Mouse (Mus musculus) v-Abl transformed pro-B cells (cell line): ENCODE measurements around the gene Gm527.

ENCODE experiments used
- in situ Hi-C, 2 experiments: fragments of 400-800 bp; cut with MboI; formaldehyde crosslinking; loops; one replicate each; pipeline ENCODE4 v1.15.1; 2025; ENCODE audit not compliant: unreplicated experiment in 2 of 2

Gene Gm527

DNA sequence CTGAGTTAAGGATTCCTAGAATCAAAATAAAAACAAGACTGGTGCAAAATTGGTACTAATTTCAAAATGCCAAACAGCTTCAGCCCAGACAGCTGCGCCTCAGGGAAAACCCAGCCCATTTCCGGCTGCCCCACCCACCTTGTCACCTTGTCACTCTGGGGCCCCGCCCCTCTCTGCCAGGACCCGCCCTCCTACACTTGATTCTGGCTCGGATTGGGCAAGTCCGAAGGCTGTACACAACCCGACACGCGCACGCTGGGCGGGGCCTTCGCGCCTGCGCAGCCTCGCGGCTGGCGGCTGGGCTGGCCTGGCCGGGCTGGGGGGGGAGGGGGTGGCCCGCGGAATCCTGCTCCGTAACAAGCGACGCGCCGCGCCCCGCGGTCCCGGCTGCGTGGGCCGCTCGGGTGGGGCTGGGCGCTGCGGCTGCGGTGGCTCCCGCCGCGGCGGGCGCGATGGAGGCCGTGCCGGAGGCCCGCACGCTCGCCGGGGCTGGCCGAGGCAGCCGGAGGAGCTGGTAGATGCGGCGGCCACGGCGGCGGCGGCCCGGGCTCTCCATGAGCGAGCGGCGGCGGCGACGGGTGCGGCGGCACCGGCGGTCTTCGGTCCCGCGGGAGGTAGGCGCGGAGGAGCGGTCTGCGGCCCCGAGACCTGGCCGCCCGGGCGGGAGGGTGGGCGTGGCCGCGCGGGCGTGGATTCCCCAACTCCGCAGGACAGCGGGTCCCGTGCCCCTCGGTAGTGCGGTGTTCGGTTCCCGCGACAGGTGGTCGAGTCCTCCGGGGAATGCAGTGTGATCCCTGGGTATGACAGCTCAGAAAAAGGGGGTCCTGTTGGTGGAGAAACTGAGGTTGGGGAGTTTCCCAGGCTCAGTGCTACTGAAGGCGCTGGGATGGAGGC lies at the start of gene Gm527:
Gene Gm527, plus strand, starts transcription at position 329 of the 894 bp plus-strand sequence.
- in situ Hi-C loops = no loop called here

GRCm38 (mm10) chr12:64871103-64871502 lies 46.6 kb upstream of the Gm527 start:
- in situ Hi-C loops = no loop called here

GRCm38 (mm10) chr12:64897060-64897730 lies 20.5 kb upstream of the Gm527 start:
- in situ Hi-C loops = no loop called here

GRCm38 (mm10) chr12:64902506-64902905 lies 15.2 kb upstream of the Gm527 start:
- in situ Hi-C loops = no loop called here

GRCm38 (mm10) chr12:64903186-64903585 lies 14.5 kb upstream of the Gm527 start:
- in situ Hi-C loops = no loop called here

DNA sequence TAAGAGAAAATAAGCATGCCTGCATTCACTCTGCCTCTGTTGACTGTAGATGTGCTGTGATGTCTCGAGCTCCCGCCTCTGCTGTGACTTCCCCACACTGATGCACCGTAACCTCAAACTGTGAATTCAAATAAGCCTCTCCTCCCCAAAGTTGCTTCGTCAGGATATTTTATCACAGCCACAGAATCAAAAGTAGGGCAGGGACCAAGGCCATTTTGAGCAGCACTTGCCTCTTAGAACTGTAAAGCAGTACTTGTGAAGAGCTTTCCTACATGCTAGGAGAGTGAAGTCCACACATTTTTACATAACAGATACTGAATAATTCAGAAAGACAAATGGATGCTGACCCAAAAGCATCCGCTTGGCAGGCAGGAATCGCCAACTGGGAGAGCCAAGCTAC lies 4.7 kb upstream of the Gm527 start:
- in situ Hi-C loops = no loop called here

- in situ Hi-C loops = no loop called here
These were observed 971 bp upstream of the Gm527 start for GRCm38 (mm10) chr12:64916735-64917134.

GRCm38 (mm10) chr12:64937493-64937892 lies 19.8 kb downstream of the Gm527 start:
- in situ Hi-C loops = no loop called here

- in situ Hi-C loops = loop anchor here in 1 of 2 experiments (10.0 kb wide), 1 partner anchor 110 kb away; the partner anchor contains the start of genes Fancm and Fkbp3
These were observed 46.9 kb downstream of the Gm527 start for GRCm38 (mm10) chr12:64964560-64964959.

- in situ Hi-C loops = loop anchor here (5.0 to 10.0 kb wide), 3 partner anchors 107 to 202 kb away; partner anchors contain the start of genes Fkbp3 (in 2 of the 2) and Fancm (in 1 of the 2)
These were observed 47.7 kb downstream of the Gm527 start, which contains the start of the genes Klhl28 and Togaram1 for GRCm38 (mm10) chr12:64965124-64966026. Gene Klhl28, minus strand, starts transcription at chr12:64965534. Gene Togaram1, plus strand, starts transcription at chr12:64965804.

- in situ Hi-C loops = loop anchor here (5.0 to 10.0 kb wide), 3 partner anchors 106 to 201 kb away; partner anchors contain the start of genes Fkbp3 (in 2 of the 2) and Fancm (in 1 of the 2)
These were observed 48.5 kb downstream of the Gm527 start for GRCm38 (mm10) chr12:64966101-64966631.

DNA sequence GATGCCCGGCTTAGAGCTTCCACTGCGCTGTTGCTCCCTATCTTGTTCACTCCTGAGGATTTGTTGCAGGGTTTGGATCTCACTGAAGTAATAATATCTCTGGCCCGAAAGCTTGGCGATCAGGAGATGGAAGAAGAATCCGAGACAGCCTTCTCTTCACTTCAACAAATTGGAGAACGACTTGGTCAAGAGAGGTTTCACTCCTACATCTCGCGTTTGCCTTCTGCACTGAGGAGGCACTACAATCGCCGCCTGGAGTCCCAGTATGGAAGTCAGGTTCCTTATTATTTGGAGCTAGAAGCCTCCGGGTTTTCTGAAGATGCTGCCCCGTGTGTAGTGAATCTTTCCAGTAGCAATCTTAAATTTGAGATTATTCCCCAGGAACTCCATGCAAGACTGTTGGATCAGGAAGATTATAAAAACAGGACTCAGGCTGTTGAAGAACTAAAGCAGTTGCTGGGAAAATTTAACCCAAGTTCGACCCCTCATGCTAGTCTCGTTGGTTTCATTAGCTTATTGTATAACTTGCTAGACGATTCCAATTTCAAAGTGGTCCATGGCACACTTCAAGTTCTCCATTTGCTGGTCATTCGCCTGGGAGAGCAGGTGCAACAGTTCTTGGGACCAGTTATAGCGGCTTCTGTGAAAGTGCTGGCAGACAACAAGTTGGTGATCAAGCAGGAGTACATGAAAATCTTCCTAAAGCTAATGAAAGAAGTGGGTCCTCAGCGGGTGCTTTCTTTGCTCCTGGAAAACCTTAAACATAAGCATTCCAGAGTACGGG lies 49.1 kb downstream of the Gm527 start:
- in situ Hi-C loops = loop anchor here (5.0 to 10.0 kb wide), 3 partner anchors 105 to 200 kb away; partner anchors contain the start of genes Fkbp3 (in 2 of the 2) and Fancm (in 1 of the 2)

- in situ Hi-C loops = loop anchor here (5.0 to 10.0 kb wide), 3 partner anchors 105 to 200 kb away; partner anchors contain the start of genes Fkbp3 (in 2 of the 2) and Fancm (in 1 of the 2)
These were observed 49.8 kb downstream of the Gm527 start for GRCm38 (mm10) chr12:64967470-64967869.

GRCm38 (mm10) chr12:64968067-64968466 lies 50.4 kb downstream of the Gm527 start:
- in situ Hi-C loops = loop anchor here (5.0 to 10.0 kb wide), 3 partner anchors 104 to 199 kb away; partner anchors contain the start of genes Fkbp3 (in 2 of the 2) and Fancm (in 1 of the 2)

- in situ Hi-C loops = no loop called here
These were observed 53.7 kb downstream of the Gm527 start for GRCm38 (mm10) chr12:64971399-64971798.

DNA sequence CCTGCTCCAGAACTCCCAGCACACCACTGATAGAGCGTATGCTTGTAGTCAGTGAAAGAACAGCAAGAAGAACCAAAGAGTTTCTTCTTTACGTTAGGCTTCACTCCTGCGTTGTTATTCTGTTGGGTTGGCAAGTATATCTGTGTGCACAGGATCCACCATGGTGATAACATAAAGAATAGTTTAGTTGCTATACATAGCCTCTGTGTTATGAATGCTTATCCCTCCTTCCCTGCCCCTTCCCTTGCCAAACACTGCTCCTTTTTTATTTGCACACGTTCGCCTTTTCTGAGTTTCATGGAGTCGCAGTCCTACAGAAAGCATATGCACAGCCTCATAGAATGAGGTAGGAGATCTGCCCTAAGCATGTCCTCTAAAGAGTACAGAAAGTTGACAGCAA lies 54.4 kb downstream of the Gm527 start:
- in situ Hi-C loops = no loop called here
